Mouse (Mus musculus): ENCODE data around the gene Lce3b.

DNA sequence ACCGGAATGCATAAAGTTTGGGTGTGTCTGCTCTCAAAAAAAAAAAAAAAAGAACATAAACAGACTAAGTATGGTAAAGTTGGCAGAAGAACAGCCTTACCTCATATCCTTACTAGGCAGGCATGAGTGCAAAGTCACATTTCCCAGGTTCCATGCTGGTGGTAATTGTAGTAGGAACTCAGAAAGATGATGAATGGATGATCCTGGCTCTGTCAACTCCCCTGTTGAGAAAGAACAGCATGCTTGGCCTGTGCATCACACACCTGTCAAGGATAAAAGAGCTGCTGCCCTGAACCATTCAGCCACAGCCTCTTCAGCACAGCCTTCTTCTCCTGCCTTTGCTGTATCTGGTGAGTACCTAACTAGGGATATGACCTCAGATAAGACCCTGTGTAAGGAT, 11.4 kb downstream of the Lce3b start, which contains the start of gene Lce3c:
- TF ChIP-seq EP300 (IDR thresholded peaks at IDR 0.05; ENCODE audit: low read depth) = no peak
- TF ChIP-seq CTCF (IDR thresholded peaks at IDR 0.05; ENCODE audit: low read depth) = no peak

Data from liver, postnatal 0 days (tissue).